Mouse (Mus musculus) myocyte (in vitro differentiated cells): ENCODE data around the gene H2-T22. TPM values are rescaled to one million over a fixed set of nuclear protein-coding genes. Genes with fewer than 3 reads are reported as not detected.
"Not testable (repeated sequence)": the region's sequence is repeated elsewhere in the genome, so short reads cannot be mapped to it uniquely, and the experiment has no call there.

Source experiments
- H3K27me3 ChIP-seq: one replicate; pipeline ENCODE4 v1.6.1; 2011; ENCODE audit not compliant: control insufficient read depth, insufficient read depth, insufficient read length
- H3K36me3 ChIP-seq: one replicate; pipeline ENCODE4 v1.6.1; 2011; ENCODE audit not compliant: control insufficient read depth, insufficient read depth
- H3K4me2 ChIP-seq: one replicate; pipeline ENCODE4 v1.6.1; 2011; ENCODE audit warnings: low read depth, control low read depth
- H3K4me3 ChIP-seq: one replicate; pipeline ENCODE4 v1.5.1; 2011; ENCODE audit warnings: mild to moderate bottlenecking, control low read depth, moderate library complexity
- H3K79me2 ChIP-seq: one replicate; pipeline ENCODE4 v1.6.1; 2011; ENCODE audit not compliant: control insufficient read depth, insufficient read depth
- H3ac ChIP-seq: one replicate; pipeline ENCODE4 v1.6.1; 2011; ENCODE audit not compliant: control insufficient read depth, insufficient read length
- CEBPB ChIP-seq: IDR thresholded peaks from 2 replicates; pipeline ENCODE4 v1.6.1; 2011; ENCODE audit warnings: mild to moderate bottlenecking, moderate library complexity; ENCODE audit not compliant: poor library complexity, insufficient read depth, severe bottlenecking
- E2F4 ChIP-seq: IDR thresholded peaks from one replicate; pipeline ENCODE4 v1.6.1; 2011; ENCODE audit warnings: mild to moderate bottlenecking, control low read depth, moderate library complexity; ENCODE audit not compliant: insufficient read depth
- MAX ChIP-seq: IDR thresholded peaks from one replicate; pipeline ENCODE4 v1.6.1; 2011; ENCODE audit warnings: low read depth, mild to moderate bottlenecking, control low read depth
- MYOD1 ChIP-seq, 3 experiments: IDR thresholded peaks; one replicate each; pipeline ENCODE4 v1.6.1; 2011; ENCODE audit warnings: control low read depth in 2 of 3, low read depth in 2 of 3, mild to moderate bottlenecking in 2 of 3, moderate library complexity in 1 of 3; ENCODE audit not compliant: insufficient read length in 2 of 3, control insufficient read depth in 1 of 3
- MYOG ChIP-seq, 3 experiments: IDR thresholded peaks; one replicate each; pipeline ENCODE4 v1.6.1; 2011; ENCODE audit warnings: control low read depth in 2 of 3, low read depth in 2 of 3, mild to moderate bottlenecking in 2 of 3; ENCODE audit not compliant: insufficient read length in 2 of 3, control insufficient read depth in 1 of 3, insufficient read depth in 1 of 3
- REST ChIP-seq: IDR thresholded peaks from one replicate; pipeline ENCODE4 v1.6.1; 2011; ENCODE audit warnings: mild to moderate bottlenecking, control low read depth, moderate library complexity; ENCODE audit not compliant: insufficient read depth, insufficient read length
- SRF ChIP-seq: IDR thresholded peaks from one replicate; pipeline ENCODE4 v1.6.1; 2011; ENCODE audit warnings: low read depth; ENCODE audit not compliant: control insufficient read depth, insufficient read length
- TCF12 ChIP-seq: IDR thresholded peaks from one replicate; pipeline ENCODE4 v1.6.1; 2011; ENCODE audit warnings: mild to moderate bottlenecking, control low read depth; ENCODE audit not compliant: poor library complexity, insufficient read depth, severe bottlenecking
- TCF3 ChIP-seq: IDR thresholded peaks from one replicate; pipeline ENCODE4 v1.6.1; 2011; ENCODE audit warnings: low read depth, control low read depth; ENCODE audit not compliant: insufficient read length
- USF1 ChIP-seq: IDR thresholded peaks from one replicate; pipeline ENCODE4 v1.6.1; 2011; ENCODE audit warnings: low read depth, mild to moderate bottlenecking, control low read depth, moderate library complexity
- polyA plus RNA-seq: library from polyadenylated mRNA; unstranded; fragments of >200 nt; fragmentation: generic; extraction: Trizol; gene quantifications from one replicate; pipeline ENCODE4 v1.2.1, GENCODE M21; 2012; ENCODE audit warnings: missing spikeins

H2-T22 gene
- polyA plus RNA-seq, 1 experiment: 22.1 TPM

DNA sequence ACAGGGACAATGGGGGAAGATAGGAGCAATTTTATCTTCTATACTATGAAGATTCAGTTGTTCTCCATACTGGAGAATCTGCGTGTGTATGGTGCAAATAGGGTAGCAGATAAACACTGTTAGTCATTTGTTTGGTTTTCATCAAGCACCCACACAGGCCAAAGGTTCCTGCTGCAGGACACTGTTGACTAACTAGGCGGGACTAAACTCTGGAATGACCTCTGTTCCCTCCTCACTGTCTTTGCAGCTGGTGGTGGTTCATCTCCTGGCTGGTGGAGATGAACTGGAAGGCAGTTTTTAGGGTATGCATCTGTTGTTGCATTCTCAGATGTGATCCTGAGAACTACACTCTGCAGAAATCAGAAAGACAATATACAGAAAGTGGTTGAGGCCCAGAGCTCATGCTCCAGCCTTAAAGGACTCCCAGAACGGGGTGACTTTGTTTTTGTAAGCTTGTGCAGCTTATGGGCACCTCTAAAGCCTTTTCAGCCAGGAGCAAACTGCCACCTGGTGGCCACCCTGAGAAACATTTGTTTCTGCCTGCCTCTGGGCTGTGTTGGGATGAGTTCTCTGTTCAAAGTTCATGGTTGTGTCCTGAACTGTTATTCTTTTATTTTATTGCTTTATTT, 7.4 kb downstream of the H2-T22 start:
- H3ac ChIP-seq, H3K4me2 ChIP-seq, H3K4me3 ChIP-seq, H3K36me3 ChIP-seq, H3K79me2 ChIP-seq, H3K27me3 ChIP-seq: not testable (repeated sequence)

DNA sequence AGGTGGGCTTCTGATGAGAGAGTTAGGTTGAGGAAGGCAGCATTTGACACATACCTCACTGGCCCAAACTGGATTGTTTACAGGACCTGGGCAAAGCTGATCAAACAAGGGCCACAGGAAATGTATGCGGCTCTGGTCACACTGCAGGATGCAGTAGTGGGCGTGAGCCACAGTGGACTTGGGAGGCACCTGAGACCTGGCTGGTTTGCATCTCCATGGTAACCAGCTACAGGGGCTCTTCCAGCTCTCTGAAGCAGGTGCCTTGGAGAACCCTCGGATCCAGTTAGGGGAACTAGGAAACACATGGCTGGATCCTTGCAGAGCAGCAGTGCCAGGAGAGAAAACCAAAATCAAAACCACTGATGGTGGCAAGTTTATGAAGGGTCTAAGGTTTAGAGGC, 8.0 kb downstream of the H2-T22 start:
- H3K27me3 ChIP-seq, H3K79me2 ChIP-seq, H3K4me2 ChIP-seq, H3ac ChIP-seq, H3K36me3 ChIP-seq, H3K4me3 ChIP-seq: not testable (repeated sequence)

DNA sequence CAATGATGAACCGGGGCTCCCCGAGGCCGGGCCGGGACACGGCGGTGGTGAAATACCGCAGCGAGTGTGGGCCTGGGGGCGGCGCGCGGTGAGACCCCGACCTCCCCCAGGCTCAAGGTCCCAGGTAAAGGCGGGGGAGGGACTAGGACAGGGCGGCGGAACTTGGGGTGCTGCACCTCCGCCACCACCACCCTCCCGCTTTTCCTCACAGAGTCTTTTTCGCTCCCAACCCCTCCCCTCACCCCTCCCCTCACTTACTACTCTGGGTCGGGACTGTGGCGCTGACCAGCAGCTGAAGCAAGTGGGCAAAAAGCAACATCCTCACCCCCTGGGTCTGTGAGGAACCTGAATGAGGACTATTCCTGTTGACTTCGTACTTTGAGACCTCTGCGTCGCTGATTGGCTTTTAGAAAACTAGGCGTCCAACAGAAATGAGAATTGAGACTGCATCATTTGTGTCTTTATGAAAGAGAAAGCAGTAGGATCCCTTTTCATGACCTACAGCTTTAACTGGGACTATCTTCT, 10.1 kb downstream of the H2-T22 start, which contains the start of gene H2-T23:
Gene H2-T23, minus strand, starts transcription at position 505 of the 525 bp plus-strand sequence.
- Histone ChIP-seq H3K79me2 (peaks cover 25% of the 10 kb centered on the region), H3K4me2 (peak within 1 kb of the TSS; percentile 73), H3ac (peak within 1 kb of the TSS; percentile 20), H3K4me3 (peak within 1 kb of the TSS; percentile 39)
- peak; percentile 67 for TF ChIP-seq REST
- H3K36me3 ChIP-seq, H3K27me3 ChIP-seq: not testable (repeated sequence)

DNA sequence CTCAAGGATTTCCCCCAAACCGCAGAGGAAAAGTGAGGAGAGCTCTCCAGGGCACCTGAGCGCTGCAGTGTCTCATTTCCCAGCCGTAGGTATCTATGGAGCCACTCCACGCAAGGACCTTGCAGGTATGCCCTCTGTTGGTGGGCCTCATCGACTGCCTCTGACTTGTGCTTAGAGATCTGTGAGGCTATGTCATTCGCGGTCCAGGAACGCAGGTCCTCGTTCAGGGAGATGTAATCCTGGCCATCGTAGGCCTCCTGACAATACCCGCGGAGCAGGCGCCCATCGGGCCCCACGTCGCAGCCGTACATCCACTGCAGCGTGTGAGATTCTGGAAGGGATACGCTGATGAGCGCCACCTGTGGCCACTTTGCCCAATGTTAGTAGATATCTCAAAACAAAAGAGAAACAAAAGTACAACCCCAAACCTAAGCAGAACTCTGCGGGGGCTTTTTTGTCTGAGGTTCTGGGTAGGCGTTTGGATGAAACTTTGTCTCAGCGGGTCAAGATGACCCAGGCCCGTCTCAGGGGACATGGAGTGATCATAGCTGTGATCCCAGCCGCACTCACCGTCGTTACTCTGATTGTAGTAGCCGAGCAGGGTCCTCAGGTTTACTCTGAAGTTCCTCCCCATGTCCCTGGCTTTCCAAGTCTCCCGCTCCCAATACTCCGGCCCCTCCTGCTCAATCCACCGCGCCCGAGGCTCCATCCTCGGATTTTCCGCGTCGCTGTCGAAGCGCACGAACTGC, 10.8 kb downstream of the H2-T22 start:
- Histone ChIP-seq H3K79me2 (peaks cover 25% of the 10 kb centered on the region), H3K4me3 (peak overlapping the region; percentile 39), H3ac (peak overlapping the region; percentile 20), H3K4me2 (peak overlapping the region; percentile 73)
- H3K36me3 ChIP-seq, H3K27me3 ChIP-seq: not testable (repeated sequence)

DNA sequence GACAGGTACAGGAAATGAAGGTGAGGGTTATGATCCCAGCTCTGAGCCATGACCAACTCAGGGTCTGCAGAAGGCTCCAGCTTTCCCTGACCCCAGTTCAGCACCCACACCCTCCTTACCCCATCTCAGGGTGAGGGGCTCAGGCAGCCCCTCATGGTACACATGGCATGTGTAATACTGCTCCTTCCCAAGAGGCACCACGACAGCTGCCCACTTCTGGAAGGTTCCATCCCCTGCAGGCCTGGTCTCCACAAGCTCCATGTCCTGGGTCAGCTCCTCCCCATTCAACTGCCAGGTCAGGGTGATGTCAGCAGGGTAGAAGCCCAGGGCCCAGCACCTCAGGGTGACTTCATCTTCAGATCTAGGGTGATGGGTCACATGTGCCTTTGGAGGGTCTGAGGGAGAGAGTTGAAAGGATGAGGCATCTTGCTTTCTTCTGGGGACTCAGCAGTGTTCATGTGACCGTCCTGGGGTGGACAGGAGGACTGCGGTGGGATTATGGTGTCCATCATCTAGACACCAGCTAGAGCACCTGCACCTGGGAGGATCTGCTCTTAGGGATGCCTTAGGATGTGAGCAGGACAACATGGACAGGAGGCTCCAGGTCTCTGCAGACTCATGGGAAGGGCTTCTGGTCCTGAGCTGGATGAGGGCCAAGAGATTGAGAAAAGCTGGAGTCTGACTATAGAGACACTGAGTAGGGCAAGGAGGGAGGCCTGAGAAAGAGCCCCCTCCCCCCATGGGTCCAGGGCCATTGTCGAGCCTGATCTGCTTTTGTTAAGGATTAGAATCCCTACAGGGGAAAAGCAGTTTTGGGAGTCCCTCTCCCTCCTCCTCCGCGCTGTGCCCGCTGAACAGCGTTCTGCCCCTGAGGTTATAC, 11.6 kb downstream of the H2-T22 start:
- Histone ChIP-seq H3K79me2 (peaks cover 25% of the 10 kb centered on the region), H3K4me2 (peak overlapping the region; percentile 73), H3K4me3 (peak overlapping the region; percentile 39)
- H3ac ChIP-seq, H3K36me3 ChIP-seq, H3K27me3 ChIP-seq: not testable (repeated sequence)

DNA sequence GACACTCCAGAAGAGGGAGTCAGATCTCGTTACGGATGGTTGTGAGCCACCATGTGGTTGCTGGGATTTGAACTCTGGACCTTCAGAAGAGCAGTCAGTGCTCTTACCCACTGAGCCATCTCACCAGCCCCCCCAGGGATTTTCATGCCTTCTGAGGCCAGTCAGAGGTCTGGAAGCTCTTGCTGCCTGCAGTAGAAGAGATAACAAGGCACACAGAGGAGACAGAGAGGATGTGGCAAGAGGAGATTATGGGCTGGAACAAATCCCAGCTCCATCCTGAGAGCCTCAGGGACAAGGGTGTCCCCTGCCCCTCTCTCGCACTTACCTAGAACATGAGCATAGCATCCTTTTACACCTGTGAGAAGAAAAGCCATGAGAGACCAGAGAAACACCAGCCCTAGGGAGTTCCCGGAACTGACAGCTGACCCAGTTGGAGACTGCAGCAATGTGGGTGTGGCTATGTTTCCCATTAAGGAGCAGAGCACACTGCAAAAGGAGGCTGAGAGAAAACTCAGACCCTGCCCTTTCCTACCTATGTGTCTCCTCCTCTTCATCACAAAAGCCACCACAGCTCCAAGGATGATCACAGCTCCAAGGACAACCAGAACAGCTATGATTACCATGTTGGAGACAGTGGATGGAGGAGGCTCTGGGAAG, 12.4 kb downstream of the H2-T22 start:
- peak overlapping the region; percentile 19 for H3K4me2 ChIP-seq
- H3K4me3 ChIP-seq, H3K27me3 ChIP-seq, H3ac ChIP-seq, H3K36me3 ChIP-seq: not testable (repeated sequence)
- peaks cover 32% of the 10 kb centered on the region for H3K79me2 ChIP-seq

DNA sequence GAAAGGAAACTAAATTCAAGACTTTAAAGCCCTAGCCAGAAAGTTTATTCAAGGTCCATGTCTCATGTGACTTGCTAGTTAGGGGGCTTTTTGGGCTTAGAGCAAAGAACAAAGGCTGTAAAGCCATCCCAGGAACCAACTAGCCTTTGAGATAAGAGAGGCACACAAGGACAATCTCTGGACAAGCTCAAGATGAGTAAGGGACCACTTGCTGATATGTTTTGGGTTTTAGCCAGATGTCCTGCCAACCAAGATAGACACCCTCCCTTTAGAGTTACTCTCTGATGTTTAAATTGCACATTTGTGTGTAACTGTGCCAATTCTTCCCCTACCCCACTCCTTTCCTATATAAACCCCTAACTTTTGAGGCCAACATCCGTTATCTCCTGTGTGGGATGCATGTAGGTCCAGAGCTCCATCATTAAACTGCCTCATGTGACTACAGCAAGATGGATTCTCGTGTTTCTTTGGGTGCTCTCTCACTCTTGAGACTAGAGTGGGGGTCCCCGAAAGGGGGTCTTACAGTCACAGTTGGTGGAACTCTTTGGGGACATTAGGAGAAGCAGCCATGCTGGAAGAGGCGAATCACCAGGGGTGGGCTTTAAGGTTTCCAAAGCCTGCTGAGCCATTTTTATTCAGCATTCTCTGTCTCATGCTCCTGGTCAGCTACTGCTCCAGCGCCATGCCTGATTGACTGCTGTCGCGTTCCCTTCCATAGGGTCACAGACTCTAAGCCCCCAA, 13.5 kb downstream of the H2-T22 start:
- Histone ChIP-seq H3ac (no peak overlapping the region), H3K4me2 (no peak overlapping the region), H3K36me3 (no peaks in the 10 kb centered on the region), H3K4me3 (no peak overlapping the region), H3K27me3 (no peaks in the 10 kb centered on the region), H3K79me2 (peaks cover 35% of the 10 kb centered on the region)
- TF ChIP-seq E2F4 (no peak), TCF12 (no peak), MYOG (IDR thresholded peaks at IDR 0.05; ENCODE audit: control insufficient read depth in 1 of 3, insufficient read depth in 1 of 3, insufficient read length in 2 of 3, low read depth in 2 of 3) (no peak), CEBPB (no peak), MAX (no peak), USF1 (no peak), SRF (no peak), TCF3 (no peak), MYOD1 (IDR thresholded peaks at IDR 0.05; ENCODE audit: control insufficient read depth in 1 of 3, insufficient read length in 2 of 3, low read depth in 2 of 3) (no peak), REST (no peak)
